Mouse (Mus musculus): ENCODE measurements around the gene Fgd3. TPM values are rescaled to one million over a fixed set of nuclear protein-coding genes. Genes with fewer than 3 reads are reported as not detected.

The Fgd3 gene
- total and polyA plus RNA-seq, 3 experiments: 8.7 to 16.1 (median 14.5) TPM

GRCm38 (mm10) chr13:49352581-49353159, 32.6 kb upstream of the Fgd3 start:
- Histone ChIP-seq H3K9ac (ENCODE audit: insufficient read depth, low read depth) (no peak overlapping the region), H3K4me1 (ENCODE audit: control insufficient read depth in 1 of 2, insufficient read depth in 2 of 2) (peaks cover 9 to 75% of the 10 kb centered on the region in 2 experiments), H3K36me3 (replicated peaks in 1 of 2; ENCODE audit: control insufficient read depth in 1 of 2, insufficient read depth in 1 of 2, low read length in 1 of 2) (peaks cover 0 to 31% of the 10 kb centered on the region in 2 experiments), H3K4me3 (replicated peaks in 1 of 3; ENCODE audit: low read depth in 2 of 3, low read length in 2 of 3, poor library complexity in 1 of 3) (no peak overlapping the region), H3K4me2 (ENCODE audit: insufficient read depth, low read depth, poor library complexity, severe bottlenecking) (no peak overlapping the region), H3K27me3 (replicated peaks) (no peaks in the 10 kb centered on the region), H3K79me2 (replicated peaks; ENCODE audit: control insufficient read depth, extremely low read depth, insufficient read depth, poor library complexity, severe bottlenecking) (peaks cover 2% of the 10 kb centered on the region), H3K27ac (ENCODE audit: insufficient read depth, low read depth) (no peak overlapping the region), H3K9me3 (replicated peaks; ENCODE audit: low read length) (no peaks in the 10 kb centered on the region)
- in situ Hi-C loops (cut with MboI; ENCODE audit: low pct_ligation_motif_present, low pct_unique_long_range_greater_than_20kb, low sequenced_read_pairs): no loop called here
- dilution Hi-C loops (cut with MboI; ENCODE audit: extremely low pct_ligation_motif_present, extremely low pct_unique_long_range_greater_than_20kb, low sequenced_read_pairs): no loop called here
- no peak for TF ChIP-seq TCF12 (IDR thresholded peaks at IDR 0.05; ENCODE audit: low read depth, low read length)
- no peak for TF ChIP-seq SIN3A (IDR thresholded peaks at IDR 0.05; ENCODE audit: low read length)
- TF ChIP-seq ZNF384 (IDR thresholded peaks at IDR 0.05; ENCODE audit: low read depth, low read length): no peak
- TF ChIP-seq ELF1 (IDR thresholded peaks at IDR 0.05; ENCODE audit: low read depth, low read length): no peak
- TF ChIP-seq MEF2A (IDR thresholded peaks at IDR 0.05; ENCODE audit: borderline replicate concordance, low read depth, low read length): no peak
- no peak for TF ChIP-seq NRF1 (IDR thresholded peaks at IDR 0.05; ENCODE audit: low read depth, low read length)
- no peak for TF ChIP-seq USF1 (IDR thresholded peaks at IDR 0.05; ENCODE audit: low read depth, low read length)
- no peak for TF ChIP-seq MAZ (IDR thresholded peaks at IDR 0.05; ENCODE audit: low read depth, low read length)
- no peak for TF ChIP-seq RCOR1 (conservative IDR thresholded peaks at IDR 0.05; ENCODE audit: low read depth, low read length)
- DNase-seq (ENCODE audit: extremely low read depth): no peak

GRCm38 (mm10) chr13:49349836-49350505, 29.9 kb upstream of the Fgd3 start:
- dilution Hi-C loops (cut with MboI; ENCODE audit: extremely low pct_ligation_motif_present, extremely low pct_unique_long_range_greater_than_20kb, low sequenced_read_pairs): no loop called here
- no peak for DNase-seq (ENCODE audit: extremely low read depth)
- no peak overlapping the region for H3K9ac ChIP-seq (ENCODE audit: insufficient read depth, low read depth)

More at GRCm38 (mm10) chr13:49349836-49350505, 29.9 kb upstream of the Fgd3 start:
- Histone ChIP-seq H3K4me3 (replicated peaks in 1 of 3; ENCODE audit: low read depth in 2 of 3, low read length in 2 of 3, poor library complexity in 1 of 3) (no peak overlapping the region), H3K9me3 (replicated peaks; ENCODE audit: low read length) (no peaks in the 10 kb centered on the region), H3K79me2 (replicated peaks; ENCODE audit: control insufficient read depth, extremely low read depth, insufficient read depth, poor library complexity, severe bottlenecking) (peaks cover 6% of the 10 kb centered on the region), H3K4me1 (ENCODE audit: control insufficient read depth in 1 of 2, insufficient read depth in 2 of 2) (peaks cover 11 to 91% of the 10 kb centered on the region in 2 experiments), H3K27me3 (replicated peaks) (no peaks in the 10 kb centered on the region), H3K4me2 (ENCODE audit: insufficient read depth, low read depth, poor library complexity, severe bottlenecking) (no peak overlapping the region), H3K27ac (ENCODE audit: insufficient read depth, low read depth) (no peak overlapping the region), H3K36me3 (replicated peaks in 1 of 2; ENCODE audit: control insufficient read depth in 1 of 2, insufficient read depth in 1 of 2, low read length in 1 of 2) (peaks cover 0 to 21% of the 10 kb centered on the region in 2 experiments)
- in situ Hi-C loops (cut with MboI; ENCODE audit: low pct_ligation_motif_present, low pct_unique_long_range_greater_than_20kb, low sequenced_read_pairs): no loop called here
- no peak for TF ChIP-seq GABPA (IDR thresholded peaks at IDR 0.05; ENCODE audit: insufficient replicate concordance, low read depth, low read length)
- no peak for TF ChIP-seq ZMIZ1 (IDR thresholded peaks at IDR 0.05; ENCODE audit: low read depth, low read length)
- TF ChIP-seq CTCF (conservative IDR thresholded peaks at IDR 0.05 in 1 of 2, IDR thresholded peaks at IDR 0.05 in 1 of 2; ENCODE audit: low read depth in 2 of 2, low read length in 2 of 2): no peak
- TF ChIP-seq JUND (conservative IDR thresholded peaks at IDR 0.05; ENCODE audit: low read depth, low read length): no peak
- no peak for TF ChIP-seq MEF2A (IDR thresholded peaks at IDR 0.05; ENCODE audit: borderline replicate concordance, low read depth, low read length)
- no peak for TF ChIP-seq JUN (IDR thresholded peaks at IDR 0.05; ENCODE audit: insufficient read depth, low read depth, low read length)
- TF ChIP-seq NELFE (IDR thresholded peaks at IDR 0.05; ENCODE audit: low read depth, low read length): no peak
- no peak for TF ChIP-seq SMC3 (IDR thresholded peaks at IDR 0.05; ENCODE audit: low read depth, low read length)
- no peak for TF ChIP-seq IRF4 (IDR thresholded peaks at IDR 0.05; ENCODE audit: low read depth, low read length)
- TF ChIP-seq POLR2A (IDR thresholded peaks at IDR 0.05; ENCODE audit: low read depth, low read length): no peak
- TF ChIP-seq CHD1 (IDR thresholded peaks at IDR 0.05; ENCODE audit: low read depth, low read length): no peak
- TF ChIP-seq UBTF (IDR thresholded peaks at IDR 0.05; ENCODE audit: low read depth, low read length): no peak
- TF ChIP-seq E2F4 (IDR thresholded peaks at IDR 0.05; ENCODE audit: insufficient replicate concordance, low read depth, low read length): no peak
